Mouse (Mus musculus): ENCODE results near the gene Zswim3. TPM values are rescaled to one million over a fixed set of nuclear protein-coding genes. Genes with fewer than 3 reads are reported as not detected.
"Not testable (repeated sequence)": the region's sequence is repeated elsewhere in the genome, so short reads cannot be mapped to it uniquely, and the experiment has no call there.

Gene Zswim3
- polyA plus RNA-seq, 1 experiment from 2014 or later, result 13.3 TPM

DNA sequence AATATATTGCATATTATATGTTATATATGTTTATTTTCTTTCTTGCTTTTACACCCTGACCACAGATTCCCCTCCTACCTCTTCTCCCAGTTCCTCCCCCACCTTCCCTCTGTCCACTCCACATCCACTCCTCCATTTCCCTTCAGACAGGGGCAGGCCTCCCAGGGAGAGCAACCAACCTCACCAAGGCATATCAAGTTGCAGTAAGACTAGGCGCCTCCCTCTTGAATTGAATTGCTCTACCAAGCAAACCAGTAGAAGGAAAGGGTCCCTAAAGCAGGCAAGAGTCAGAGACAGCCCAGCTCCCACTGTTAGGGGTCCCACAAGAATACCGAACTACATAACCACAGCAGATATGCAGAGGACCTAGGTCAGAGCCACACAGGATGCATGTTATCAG, 54.3 kb downstream of the Zswim3 start:
- no peaks in the 10 kb centered on the region for H3K9me3 ChIP-seq (ENCODE audit: control insufficient read depth, low read length)
- DNase-seq (ENCODE audit: low spot score) (no peak), ATAC-seq (ENCODE audit: low FRiP score) (no peak)
- no peak overlapping the region for H3K4me2 ChIP-seq (replicated peaks; ENCODE audit: low read depth, low read length)
- no peaks in the 10 kb centered on the region for H3K36me3 ChIP-seq (ENCODE audit: control insufficient read depth, insufficient read depth, low read length)
- H3K4me3 ChIP-seq (ENCODE audit: low read depth, low read length), result no peak overlapping the region
- no peak overlapping the region for H3K9ac ChIP-seq (ENCODE audit: low read depth, low read length)
- H3K27me3 ChIP-seq (ENCODE audit: control insufficient read depth, insufficient read depth, low read length), result peaks cover 11% of the 10 kb centered on the region
- H3K4me1 ChIP-seq (replicated peaks; ENCODE audit: control insufficient read depth, insufficient read depth, low read length), result peaks cover 3% of the 10 kb centered on the region; the same call in 1 of the 2 replicates
- no peak overlapping the region for H3K27ac ChIP-seq (ENCODE audit: low read depth, low read length)
- 59% methylated on average over 2 of the region's 2 CpGs for WGBS

DNA sequence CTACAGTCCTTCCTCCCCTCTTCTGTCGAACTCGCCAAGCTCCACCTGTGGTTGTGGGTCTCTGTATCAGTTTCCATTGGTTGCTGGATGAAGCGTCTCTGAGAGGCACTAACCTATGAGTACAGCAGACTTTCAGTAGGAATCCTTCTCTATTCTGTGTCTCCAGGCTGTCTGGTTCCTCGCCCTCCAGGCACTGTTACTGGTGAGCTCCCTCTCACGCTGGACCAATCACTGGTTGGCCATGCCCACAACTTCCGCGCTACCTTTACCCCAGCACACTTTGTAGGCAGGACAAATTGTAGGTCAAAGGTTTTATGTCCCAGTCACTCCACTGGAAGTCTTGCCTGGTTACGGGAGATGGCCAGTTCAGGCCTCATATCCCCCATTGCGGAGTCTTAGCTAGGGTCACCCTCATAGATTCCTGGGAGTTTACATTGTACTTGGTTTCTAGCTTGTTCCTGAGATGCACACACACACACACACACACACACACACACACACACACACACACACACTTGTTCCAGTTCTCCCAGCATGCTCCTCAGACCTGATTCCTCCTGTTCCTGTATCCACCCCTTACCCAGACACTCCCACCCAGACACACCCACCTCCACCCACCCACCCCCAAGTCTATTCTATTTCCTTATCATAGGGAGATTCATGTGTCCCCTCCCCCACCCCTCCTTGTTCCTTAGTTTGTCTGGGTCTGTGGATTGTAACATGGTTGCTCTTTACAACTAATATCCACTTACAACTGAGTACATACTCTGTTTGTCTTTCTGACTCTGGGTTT, 54.9 kb downstream of the Zswim3 start:
- no peak overlapping the region for H3K9ac ChIP-seq (ENCODE audit: low read depth, low read length)
- H3K4me2 ChIP-seq (replicated peaks; ENCODE audit: low read depth, low read length), result no peak overlapping the region
- peaks cover 3% of the 10 kb centered on the region; the same call in 1 of the 2 replicates for H3K4me1 ChIP-seq (replicated peaks; ENCODE audit: control insufficient read depth, insufficient read depth, low read length)
- H3K27ac ChIP-seq (ENCODE audit: low read depth, low read length), result no peak overlapping the region
- H3K27me3 ChIP-seq (ENCODE audit: control insufficient read depth, insufficient read depth, low read length), result peaks cover 11% of the 10 kb centered on the region
- H3K9me3 ChIP-seq (ENCODE audit: control insufficient read depth, low read length), result no peaks in the 10 kb centered on the region
- no peak for ATAC-seq (ENCODE audit: low FRiP score)
- no peak for DNase-seq (ENCODE audit: low spot score)
- no peak overlapping the region for H3K4me3 ChIP-seq (ENCODE audit: low read depth, low read length)
- WGBS, result 64% methylated on average over 9 of the region's 9 CpGs
- H3K36me3 ChIP-seq (ENCODE audit: control insufficient read depth, insufficient read depth, low read length), result no peaks in the 10 kb centered on the region

DNA sequence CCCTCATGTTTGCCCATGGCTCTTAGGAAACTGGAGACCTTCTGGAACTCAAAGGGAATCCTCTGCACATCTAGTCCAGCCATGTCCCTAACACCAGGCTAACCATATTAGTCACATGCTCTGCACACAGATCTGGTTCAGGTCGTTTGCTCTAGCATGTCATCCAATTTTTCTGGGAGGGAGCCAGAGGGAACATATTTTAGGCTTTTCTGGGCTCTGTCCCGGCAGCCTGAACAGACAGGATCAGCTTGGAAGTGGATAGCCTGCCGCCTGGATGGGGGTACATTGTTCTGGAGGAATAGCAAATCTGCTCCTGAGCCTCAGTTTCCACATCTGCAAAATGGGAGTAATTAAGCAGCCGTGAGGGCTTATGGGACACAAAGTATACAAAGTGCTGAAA, 56.2 kb downstream of the Zswim3 start:
- no peak for DNase-seq (ENCODE audit: low spot score)
- no peak overlapping the region for H3K4me3 ChIP-seq (ENCODE audit: low read depth, low read length)
- peaks cover 11% of the 10 kb centered on the region for H3K27me3 ChIP-seq (ENCODE audit: control insufficient read depth, insufficient read depth, low read length)
- H3K4me1 ChIP-seq (replicated peaks; ENCODE audit: control insufficient read depth, insufficient read depth, low read length), result peaks cover 3% of the 10 kb centered on the region; the same call in 1 of the 2 replicates
- H3K9ac ChIP-seq (ENCODE audit: low read depth, low read length), result no peak overlapping the region
- 78% methylated on average over 4 of the region's 4 CpGs for WGBS
- ATAC-seq (ENCODE audit: low FRiP score), result no peak
- H3K9me3 ChIP-seq (ENCODE audit: control insufficient read depth, low read length), result no peaks in the 10 kb centered on the region
- no peak overlapping the region for H3K4me2 ChIP-seq (replicated peaks; ENCODE audit: low read depth, low read length)
- no peaks in the 10 kb centered on the region for H3K36me3 ChIP-seq (ENCODE audit: control insufficient read depth, insufficient read depth, low read length)
- no peak overlapping the region for H3K27ac ChIP-seq (ENCODE audit: low read depth, low read length)

DNA sequence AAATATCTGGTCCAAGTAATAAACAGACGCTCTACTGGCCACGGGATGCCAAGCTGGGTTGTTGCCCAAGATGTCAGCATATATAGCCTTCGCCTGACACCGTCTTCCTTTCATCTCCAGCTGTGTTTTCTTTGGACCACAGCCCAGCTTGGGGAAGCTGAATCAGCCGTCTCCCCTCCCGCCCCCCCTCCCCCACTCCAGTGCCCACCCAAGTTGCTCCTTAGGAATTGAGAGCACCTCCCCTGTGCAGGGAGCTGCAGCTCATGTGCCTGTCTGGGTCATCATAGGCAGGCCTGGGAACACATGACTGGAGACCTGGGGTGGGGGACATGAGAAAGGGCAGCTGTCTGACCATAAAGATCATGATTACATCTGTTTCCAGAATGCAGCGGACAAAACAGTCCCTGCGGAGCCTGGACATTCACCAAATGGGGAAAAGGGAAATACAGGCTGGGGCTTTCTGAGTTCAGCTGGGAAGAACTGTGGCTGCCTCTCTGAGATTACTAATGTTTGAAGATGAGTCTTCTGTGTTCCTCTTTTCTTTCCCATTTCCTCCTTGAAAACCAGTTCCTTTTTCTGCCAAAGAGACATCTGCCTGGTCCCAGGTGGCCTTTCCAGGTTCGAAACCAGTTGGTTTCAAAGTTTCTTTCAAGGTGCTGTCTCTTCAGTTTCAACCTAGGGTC, 57.4 kb downstream of the Zswim3 start:
- no peak for DNase-seq (ENCODE audit: low spot score)

DNA sequence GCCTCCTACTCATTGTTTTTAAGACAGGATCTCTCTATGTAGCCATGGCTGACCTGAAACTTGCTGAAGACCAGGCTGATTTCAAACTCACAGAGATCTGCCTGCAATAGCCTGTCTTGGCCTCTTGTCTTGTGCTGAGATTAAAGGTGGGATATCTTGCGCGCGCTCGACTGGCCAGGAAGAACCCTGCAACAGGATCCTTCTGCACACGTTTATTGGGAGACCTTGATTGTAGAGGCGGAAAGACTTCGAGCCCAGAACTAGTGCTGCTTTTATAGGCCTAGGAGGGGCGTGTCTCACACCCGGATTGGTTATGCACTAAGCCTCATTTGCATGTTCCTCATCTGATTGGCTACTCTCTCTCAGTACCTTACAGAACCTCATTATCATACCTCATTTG, 58.5 kb downstream of the Zswim3 start:
- H3K9ac ChIP-seq (ENCODE audit: low read depth, low read length); H3K4me3 ChIP-seq (ENCODE audit: low read depth, low read length); ATAC-seq (ENCODE audit: low FRiP score); H3K36me3 ChIP-seq (ENCODE audit: control insufficient read depth, insufficient read depth, low read length); H3K27me3 ChIP-seq (ENCODE audit: control insufficient read depth, insufficient read depth, low read length); DNase-seq (ENCODE audit: low spot score); H3K4me2 ChIP-seq (replicated peaks; ENCODE audit: low read depth, low read length); H3K9me3 ChIP-seq (ENCODE audit: control insufficient read depth, low read length); H3K27ac ChIP-seq (ENCODE audit: low read depth, low read length); H3K4me1 ChIP-seq (replicated peaks; ENCODE audit: control insufficient read depth, insufficient read depth, low read length): not testable (repeated sequence)
- WGBS, result 93% methylated on average over 7 of the region's 9 CpGs

More for the DNA sequence above, 57.4 kb downstream of the Zswim3 start:
- H3K9ac ChIP-seq (ENCODE audit: low read depth, low read length), result no peak overlapping the region
- H3K4me3 ChIP-seq (ENCODE audit: low read depth, low read length), result no peak overlapping the region
- H3K9me3 ChIP-seq (ENCODE audit: control insufficient read depth, low read length), result no peaks in the 10 kb centered on the region; the same call in 1 of the 2 replicates
- no peak overlapping the region for H3K27ac ChIP-seq (ENCODE audit: low read depth, low read length)
- no peaks in the 10 kb centered on the region for H3K4me1 ChIP-seq (replicated peaks; ENCODE audit: control insufficient read depth, insufficient read depth, low read length)
- ATAC-seq (ENCODE audit: low FRiP score), result no peak
- H3K27me3 ChIP-seq (ENCODE audit: control insufficient read depth, insufficient read depth, low read length), result peaks cover 3% of the 10 kb centered on the region; the same call in 1 of the 2 replicates
- 49% methylated on average over 9 of the region's 9 CpGs for WGBS
- no peaks in the 10 kb centered on the region for H3K36me3 ChIP-seq (ENCODE audit: control insufficient read depth, insufficient read depth, low read length)
- H3K4me2 ChIP-seq (replicated peaks; ENCODE audit: low read depth, low read length), result no peak overlapping the region

DNA sequence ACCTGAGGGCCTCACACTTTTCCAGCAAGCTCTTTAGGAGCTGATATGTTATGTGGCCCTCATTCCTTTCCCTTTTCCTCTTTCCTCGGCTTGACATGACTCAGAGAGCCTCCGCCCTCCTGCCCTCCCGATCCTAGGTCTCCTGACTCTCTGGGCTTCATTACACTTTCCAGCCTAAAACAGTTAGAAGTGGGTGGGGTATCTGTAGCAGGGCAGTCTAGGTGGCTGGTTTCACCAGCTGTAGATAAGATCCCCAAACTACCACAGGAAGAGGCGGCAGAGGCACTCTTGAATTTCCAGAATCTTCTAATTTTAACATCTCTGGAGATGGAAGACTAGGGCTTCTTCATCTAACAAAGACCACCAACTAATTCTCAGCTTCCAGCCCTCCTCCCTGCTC, 59.7 kb downstream of the Zswim3 start:
- ATAC-seq (ENCODE audit: low FRiP score), result no peak
- Histone ChIP-seq H3K27me3 (ENCODE audit: control insufficient read depth, insufficient read depth, low read length) (no peaks in the 10 kb centered on the region), H3K36me3 (ENCODE audit: control insufficient read depth, insufficient read depth, low read length) (no peaks in the 10 kb centered on the region), H3K4me1 (replicated peaks; ENCODE audit: control insufficient read depth, insufficient read depth, low read length) (no peaks in the 10 kb centered on the region), H3K27ac (ENCODE audit: low read depth, low read length) (no peak overlapping the region), H3K4me2 (replicated peaks; ENCODE audit: low read depth, low read length) (no peak overlapping the region), H3K9me3 (ENCODE audit: control insufficient read depth, low read length) (peaks cover 5% of the 10 kb centered on the region; the same call in 1 of the 2 replicates), H3K4me3 (ENCODE audit: low read depth, low read length) (no peak overlapping the region), H3K9ac (ENCODE audit: low read depth, low read length) (no peak overlapping the region)
- 82% methylated on average over 4 of the region's 4 CpGs for WGBS
- DNase-seq (ENCODE audit: low spot score), result no peak

DNA sequence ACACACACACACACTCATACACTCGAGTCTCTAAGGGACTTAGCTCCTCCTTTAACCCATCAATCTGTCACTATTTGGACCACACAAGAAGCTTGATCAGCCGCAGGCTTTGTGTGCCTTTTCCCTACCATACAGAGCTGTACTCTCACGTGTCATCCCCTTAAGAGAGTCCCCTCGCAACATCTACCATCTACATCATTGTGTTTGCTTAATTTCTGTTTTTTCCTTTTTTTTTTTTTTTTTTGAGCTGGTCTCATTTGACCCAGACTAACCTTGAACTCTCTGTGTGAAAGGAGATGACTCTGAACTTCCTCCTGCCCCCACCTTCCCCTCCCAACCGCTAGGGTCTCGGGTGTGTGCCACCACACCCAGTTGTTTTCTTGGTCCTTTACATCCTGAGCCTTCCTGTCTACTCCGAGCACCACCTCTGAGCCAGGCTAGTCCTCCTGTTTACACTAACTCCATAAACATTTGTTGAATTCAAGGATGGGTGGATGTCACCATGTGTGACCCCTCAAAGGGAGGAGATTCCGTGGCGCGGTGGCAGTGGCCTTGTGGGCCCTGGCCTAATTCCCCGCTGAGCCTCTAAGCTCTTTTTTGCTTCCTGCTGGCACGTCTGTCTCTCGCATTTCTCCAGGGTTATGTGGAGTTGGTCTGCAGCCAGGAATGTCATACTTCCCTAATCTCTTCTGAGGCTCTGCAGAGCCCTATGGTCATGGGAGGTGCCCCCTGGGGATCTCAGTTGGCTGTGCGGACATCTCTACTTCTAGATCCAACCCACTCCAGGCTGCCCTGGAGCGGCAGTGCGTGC, 62.0 kb downstream of the Zswim3 start:
- DNase-seq (ENCODE audit: low spot score), result no peak

DNA sequence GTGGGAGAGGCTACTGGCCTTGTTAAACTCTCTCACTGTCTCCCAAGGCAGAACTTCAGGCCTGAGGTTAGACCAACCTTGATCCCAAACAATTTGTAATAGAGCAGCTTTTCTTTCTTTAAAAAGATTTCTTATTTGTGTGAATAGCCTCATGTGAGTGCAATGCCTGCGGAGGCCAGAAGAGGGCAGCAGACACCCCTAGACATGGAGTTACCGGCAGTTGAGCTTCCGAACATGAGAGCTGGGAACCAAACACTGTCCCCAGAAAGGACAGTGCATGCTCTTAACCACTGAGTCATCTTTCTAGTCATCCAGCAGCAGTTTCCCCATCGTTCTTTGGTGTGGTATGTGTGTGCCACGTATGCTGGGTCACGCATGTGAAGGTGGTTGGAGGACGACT, 62.7 kb downstream of the Zswim3 start:
- H3K4me3 ChIP-seq (ENCODE audit: low read depth, low read length), result no peak overlapping the region
- H3K9ac ChIP-seq (ENCODE audit: low read depth, low read length), result no peak overlapping the region
- H3K9me3 ChIP-seq (ENCODE audit: control insufficient read depth, low read length), result peaks cover 5% of the 10 kb centered on the region; the same call in 1 of the 2 replicates
- no peaks in the 10 kb centered on the region for H3K4me1 ChIP-seq (replicated peaks; ENCODE audit: control insufficient read depth, insufficient read depth, low read length)
- no peaks in the 10 kb centered on the region for H3K36me3 ChIP-seq (ENCODE audit: control insufficient read depth, insufficient read depth, low read length)
- DNase-seq (ENCODE audit: low spot score) (no peak), ATAC-seq (ENCODE audit: low FRiP score) (no peak)
- no peak overlapping the region for H3K4me2 ChIP-seq (replicated peaks; ENCODE audit: low read depth, low read length)
- H3K27me3 ChIP-seq (ENCODE audit: control insufficient read depth, insufficient read depth, low read length), result no peaks in the 10 kb centered on the region
- H3K27ac ChIP-seq (ENCODE audit: low read depth, low read length), result no peak overlapping the region
- WGBS, result 93% methylated on average over 7 of the region's 7 CpGs

More for the DNA sequence above, 62.0 kb downstream of the Zswim3 start:
- Histone ChIP-seq H3K9ac (ENCODE audit: low read depth, low read length) (no peak overlapping the region), H3K4me2 (replicated peaks; ENCODE audit: low read depth, low read length) (no peak overlapping the region), H3K36me3 (ENCODE audit: control insufficient read depth, insufficient read depth, low read length) (no peaks in the 10 kb centered on the region), H3K9me3 (ENCODE audit: control insufficient read depth, low read length) (peaks cover 5% of the 10 kb centered on the region; the same call in 1 of the 2 replicates), H3K27me3 (ENCODE audit: control insufficient read depth, insufficient read depth, low read length) (no peaks in the 10 kb centered on the region), H3K4me3 (ENCODE audit: low read depth, low read length) (no peak overlapping the region), H3K27ac (ENCODE audit: low read depth, low read length) (no peak overlapping the region), H3K4me1 (replicated peaks; ENCODE audit: control insufficient read depth, insufficient read depth, low read length) (no peaks in the 10 kb centered on the region)
- ATAC-seq (ENCODE audit: low FRiP score), result no peak
- WGBS, result 63% methylated on average over 16 of the region's 16 CpGs
